Mouse (Mus musculus) thymus, postnatal 4 days (tissue): ENCODE results near the gene Skap2.

ENCODE experiments used
- DNase-seq: peaks from one replicate; pipeline ENCODE4 v3.0.0; 2021

The Skap2 gene

DNA sequence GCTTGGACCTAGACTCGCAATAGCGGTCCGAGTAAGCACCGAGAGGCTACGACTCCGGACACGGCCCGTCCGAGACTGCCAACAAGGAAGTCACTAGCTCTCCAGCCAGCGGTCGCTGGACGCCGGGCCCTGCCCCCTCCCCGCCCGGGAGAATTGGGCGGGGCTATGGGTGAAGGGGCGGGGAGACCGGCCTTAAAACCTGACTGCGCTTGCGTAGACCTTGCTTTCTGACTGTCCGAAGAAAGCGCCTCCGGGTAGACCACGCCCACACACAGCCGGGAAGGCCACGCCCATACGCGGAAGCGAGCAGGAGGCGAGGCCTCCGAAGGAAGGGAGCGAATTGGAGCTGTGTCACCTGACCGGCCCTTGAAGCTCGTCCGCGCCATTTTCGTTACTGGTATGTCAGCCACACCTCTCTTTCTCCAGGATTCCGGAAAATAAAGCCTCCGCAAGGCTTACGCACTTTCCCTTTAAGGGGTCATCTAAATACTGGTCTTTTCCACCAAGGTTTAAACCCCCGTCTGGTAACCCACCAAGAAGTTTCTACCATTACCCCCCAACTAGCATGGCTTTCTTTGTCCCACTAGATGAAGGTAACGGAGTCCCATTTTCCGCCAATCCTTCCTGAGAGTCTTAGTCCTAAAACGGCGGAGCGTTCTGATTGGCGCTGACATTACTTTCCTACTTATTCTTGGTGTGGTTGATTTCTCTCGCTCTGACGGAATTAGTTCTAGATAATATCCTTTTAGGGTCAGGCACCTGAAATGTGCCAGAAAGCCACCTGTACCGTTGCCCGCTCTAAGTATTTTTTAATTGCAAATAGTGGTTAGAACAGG is at the start of gene Skap2:
Gene Skap2, minus strand, starts transcription at position 141 of the 836 bp plus-strand sequence.
- peak; percentile 99 for DNase-seq

DNA sequence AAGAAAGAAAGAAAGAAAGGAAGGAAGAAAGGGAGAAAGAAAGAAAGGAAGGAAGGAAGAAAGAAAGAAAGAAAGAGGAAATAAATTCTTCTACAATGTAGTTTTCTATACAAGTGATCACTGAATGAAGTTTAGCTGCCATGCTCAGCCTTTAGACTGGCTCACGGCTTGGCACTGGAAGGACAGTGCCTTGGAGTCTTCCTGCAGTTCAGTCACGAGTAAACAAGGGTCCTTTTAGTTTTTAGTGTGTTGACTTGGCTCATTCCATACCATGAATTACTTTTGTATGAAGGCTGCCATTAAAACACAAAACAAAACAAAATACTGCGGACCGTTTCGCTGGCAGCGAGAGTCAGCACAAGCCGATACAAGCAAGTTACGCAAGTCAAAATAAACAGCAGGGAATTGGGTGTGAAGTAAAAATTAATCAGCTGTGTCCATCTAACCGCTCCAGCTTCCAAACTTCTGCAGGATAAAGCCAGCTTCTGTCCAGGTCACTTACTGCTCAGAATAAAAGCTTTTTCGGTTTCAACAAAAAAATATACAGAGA is 46.6 kb upstream of the Skap2 start:
- no peak for DNase-seq

GRCm38 (mm10) chr6:52058120-52058519 is 45.8 kb upstream of the Skap2 start:
- DNase-seq: no peak

DNA sequence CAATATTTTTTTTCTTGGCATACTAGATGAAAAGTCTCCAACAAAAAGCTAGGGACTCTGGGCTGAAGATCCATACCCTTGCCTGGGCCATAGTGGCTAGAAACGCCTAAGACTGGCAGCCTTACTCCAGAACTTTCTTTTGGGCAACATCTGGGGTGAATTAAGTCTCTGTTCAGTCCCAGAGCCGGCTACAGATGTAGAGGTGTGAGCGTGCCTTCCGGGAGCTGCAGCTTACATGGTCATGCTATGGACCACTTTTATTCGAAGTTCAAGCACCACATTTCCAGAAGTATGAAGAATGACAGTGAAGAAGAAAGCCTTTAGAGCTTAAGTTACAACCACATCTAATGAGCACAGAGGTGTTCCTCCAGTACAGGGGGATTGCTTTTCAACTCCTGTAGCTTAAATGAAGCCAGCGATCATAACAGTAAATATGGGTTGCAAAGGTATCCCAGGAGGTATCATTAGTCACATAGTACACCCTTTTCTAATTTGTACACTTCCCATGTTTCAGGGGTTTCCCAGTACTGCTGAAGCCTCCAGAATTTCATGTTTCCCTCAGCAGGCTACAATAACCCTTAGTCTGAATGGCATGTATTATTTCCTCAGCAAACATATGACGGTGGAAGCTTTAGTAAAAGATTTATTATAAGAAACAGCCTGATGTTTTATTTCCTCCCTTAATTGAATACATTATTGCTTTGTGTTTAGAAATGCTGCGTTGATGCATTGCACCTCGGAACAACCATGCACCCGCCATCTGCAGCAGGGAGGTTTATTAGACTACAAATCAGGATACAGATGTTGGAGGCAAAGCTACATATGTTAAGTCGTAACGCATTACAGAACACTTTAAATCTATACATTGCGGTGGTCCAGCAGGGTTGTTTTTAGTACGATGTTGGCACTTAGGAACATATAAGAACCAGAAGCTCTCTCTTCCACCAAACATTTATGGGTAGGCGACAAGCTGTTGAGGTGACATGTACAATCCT is 41.5 kb upstream of the Skap2 start:
- DNase-seq: no peak

DNA sequence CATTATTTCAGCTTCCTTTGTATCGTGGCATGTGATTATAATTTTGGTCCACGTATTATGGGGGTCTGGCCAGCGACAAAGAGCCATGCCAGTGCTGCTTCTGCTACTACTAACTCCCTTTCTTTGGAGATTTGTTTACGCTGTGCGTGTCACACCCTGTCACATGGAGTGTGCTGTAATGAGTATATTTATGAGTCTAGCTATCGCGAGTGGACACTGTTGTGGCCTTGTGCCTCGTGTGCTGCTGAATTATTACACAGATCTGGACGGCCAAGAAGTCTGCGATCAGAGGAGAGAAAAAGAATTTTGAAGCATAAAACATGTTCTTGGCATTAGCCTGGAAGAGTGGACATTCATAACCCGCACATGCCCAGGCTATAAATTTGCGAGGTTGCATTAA is 37.7 kb upstream of the Skap2 start:
- DNase-seq: no peak

DNA sequence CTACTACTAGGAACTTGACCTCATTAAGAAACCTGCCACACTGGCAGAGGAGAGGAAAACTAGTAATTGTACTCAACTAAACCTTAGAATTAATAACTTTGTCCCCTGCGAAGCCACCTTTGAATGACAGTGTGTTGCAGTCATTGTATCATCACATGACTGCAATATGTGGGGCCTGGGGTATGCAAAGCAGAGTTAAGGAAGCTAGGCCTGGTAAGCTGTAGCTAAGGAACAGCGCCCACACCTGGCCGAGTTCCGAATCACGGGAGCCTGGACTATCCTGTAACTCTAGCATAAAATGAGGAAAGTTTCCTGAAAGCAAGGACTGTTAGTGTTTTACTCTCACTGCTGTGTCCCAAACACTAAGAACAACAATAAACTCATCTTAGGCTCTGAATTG is 33.2 kb upstream of the Skap2 start:
- peak; percentile 63 for DNase-seq

- DNase-seq: peak; percentile 56
Measured at GRCm38 (mm10) chr6:52036077-52036476, 23.7 kb upstream of the Skap2 start.

- DNase-seq: no peak
Measured at GRCm38 (mm10) chr6:52031181-52031580, 18.8 kb upstream of the Skap2 start.

- DNase-seq: no peak
Measured at GRCm38 (mm10) chr6:52028131-52028530, 15.8 kb upstream of the Skap2 start.

DNA sequence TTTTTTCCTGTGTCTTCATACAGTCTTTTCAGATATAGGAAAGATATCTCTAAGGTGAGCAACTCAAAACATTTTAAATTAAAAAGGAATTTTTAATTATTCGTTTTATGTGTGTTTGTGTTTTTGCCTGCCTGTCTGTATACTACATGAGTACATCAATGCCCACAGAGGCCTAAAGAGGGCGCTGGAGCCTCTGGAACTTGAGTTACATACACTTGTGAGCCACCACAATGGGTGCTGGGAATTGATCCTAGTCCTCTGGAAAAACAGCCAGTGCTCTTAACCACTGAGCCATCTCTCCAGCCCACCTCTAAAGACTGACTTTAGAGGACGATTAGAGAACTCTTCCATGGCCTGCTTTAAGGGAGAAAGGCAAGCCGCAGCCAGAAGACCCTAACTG is 14.8 kb upstream of the Skap2 start:
- no peak for DNase-seq

- no peak for DNase-seq
Measured at GRCm38 (mm10) chr6:52026281-52026680, 13.9 kb upstream of the Skap2 start.

DNA sequence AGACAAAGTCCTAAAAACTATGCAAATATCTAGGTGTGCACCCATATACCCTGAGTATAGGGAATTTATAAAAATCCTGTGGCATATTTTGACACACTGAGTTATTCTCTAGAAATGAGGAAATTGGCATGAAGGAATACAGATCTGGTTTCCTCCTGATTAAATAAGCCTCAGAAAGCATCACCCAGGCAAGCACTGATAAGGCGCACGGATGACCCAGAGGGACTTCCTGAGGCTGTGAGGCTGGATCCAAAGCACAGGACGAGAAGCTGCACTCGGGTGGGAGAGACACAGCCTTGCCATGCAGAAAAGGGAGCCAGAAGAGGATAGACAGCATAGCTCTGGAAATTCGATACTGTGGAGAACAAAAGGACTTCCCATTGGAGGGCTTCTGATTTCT is 12.4 kb upstream of the Skap2 start:
- no peak for DNase-seq

- DNase-seq: no peak
Measured at GRCm38 (mm10) chr6:52022363-52022762, 10.0 kb upstream of the Skap2 start.

DNA sequence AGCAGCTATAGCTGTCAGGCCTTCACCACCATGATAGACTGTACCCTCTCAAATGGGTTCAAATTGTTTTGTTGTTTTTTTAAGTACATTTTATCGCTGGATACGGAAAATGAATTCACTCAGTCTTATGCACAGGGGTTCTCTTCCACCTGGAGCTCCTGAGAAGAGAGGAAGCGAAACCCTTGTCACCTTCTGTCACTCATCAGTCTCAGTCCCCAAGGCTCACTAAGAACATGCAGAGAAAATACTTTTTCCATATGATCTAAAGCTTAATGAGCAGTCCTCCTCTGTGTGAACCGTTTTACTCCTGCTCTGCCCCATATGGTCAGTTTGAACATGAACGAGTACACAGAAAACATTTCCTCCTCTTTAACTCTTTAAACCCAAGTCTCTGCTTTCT is 7.9 kb upstream of the Skap2 start:
- no peak for DNase-seq

DNA sequence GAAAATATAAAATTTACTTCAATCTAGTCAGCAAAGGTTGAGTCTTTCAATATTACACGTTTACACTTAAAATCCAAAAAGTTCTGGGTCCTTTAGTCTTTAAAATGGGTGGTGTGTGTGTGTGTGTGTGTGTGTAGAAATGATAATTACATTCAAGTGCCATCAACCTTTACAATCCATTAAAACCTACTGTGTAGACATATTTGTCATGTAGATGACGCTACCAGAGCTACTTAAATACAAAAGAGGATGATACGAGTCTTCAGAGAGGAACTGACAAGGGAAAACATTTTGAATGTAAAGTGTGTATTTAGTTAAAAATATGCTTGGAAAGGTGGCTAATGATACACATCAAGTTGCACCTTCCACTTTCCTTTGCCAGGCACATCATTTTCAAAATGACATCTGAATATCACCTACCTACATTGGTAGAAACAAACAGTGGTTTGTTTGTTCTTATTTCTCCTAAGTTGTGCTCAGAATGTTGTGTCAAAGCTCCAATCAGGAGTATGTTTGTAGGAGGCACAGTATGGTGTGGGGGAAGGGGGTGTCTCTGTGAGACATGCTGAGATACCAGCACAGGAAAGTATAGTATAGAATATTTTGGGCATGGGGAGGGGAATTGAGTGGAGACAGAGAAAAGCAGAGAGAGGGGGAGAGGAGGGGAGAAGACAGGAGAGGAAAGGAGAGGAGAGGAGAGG is 1.0 kb upstream of the Skap2 start:
- DNase-seq: no peak

DNA sequence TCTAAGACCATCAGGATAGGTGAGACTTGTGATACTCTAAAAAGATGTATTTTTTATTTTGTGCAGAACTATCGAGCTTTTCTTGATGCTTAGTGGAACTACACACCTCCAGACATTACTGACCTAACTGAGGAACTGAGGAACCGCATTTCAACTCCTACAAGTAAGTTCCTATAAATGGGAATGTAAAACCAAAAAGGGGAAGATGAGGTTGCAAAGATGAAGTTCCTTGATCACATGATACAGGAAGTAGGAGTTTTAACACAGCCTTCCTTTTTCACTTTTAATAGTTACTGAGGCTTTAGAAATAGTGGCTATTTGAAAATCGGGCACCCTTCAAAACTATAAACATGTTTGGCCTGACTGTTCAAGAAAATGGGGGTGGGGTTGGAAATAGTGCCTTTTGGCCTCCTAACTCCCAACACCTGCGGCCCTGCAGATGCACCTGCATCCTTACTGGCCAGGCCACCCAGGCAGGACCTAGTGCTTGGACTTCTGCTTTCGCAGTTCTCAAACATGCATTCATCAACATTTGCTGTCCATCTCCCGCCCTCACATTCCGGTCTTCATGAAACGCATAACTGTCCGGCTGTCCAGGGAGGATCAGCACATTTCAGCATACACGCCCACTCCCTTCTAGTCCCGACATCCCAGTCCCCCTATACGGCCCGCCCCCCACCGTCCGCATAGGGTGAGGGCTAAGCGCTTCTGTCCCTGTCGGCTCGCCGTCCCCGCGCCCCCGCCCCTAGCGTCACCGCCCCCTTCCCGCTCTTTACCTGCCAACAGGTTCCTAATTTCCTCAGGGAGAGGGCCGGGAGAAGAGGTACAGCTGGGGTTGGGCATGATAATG is 565 bp downstream of the Skap2 start:
- peak; percentile 76 for DNase-seq

- no peak for DNase-seq
Measured at GRCm38 (mm10) chr6:52009385-52009784, 3.0 kb downstream of the Skap2 start.

GRCm38 (mm10) chr6:52008757-52009156 is 3.6 kb downstream of the Skap2 start:
- no peak for DNase-seq

- DNase-seq: no peak
Measured at GRCm38 (mm10) chr6:52006649-52007218, 5.6 kb downstream of the Skap2 start.

- DNase-seq: peak; percentile 9
Measured at GRCm38 (mm10) chr6:52005963-52006648, 6.2 kb downstream of the Skap2 start.

- no peak for DNase-seq
Measured at GRCm38 (mm10) chr6:52005616-52005962, 6.8 kb downstream of the Skap2 start.
